Mouse (Mus musculus): ENCODE results near the gene Zfp189. TPM values are rescaled to one million over a fixed set of nuclear protein-coding genes. Genes with fewer than 3 reads are reported as not detected.

Gene Zfp189
- polyA plus RNA-seq, 1 experiment from 2014 or later, result 2.1 TPM

DNA sequence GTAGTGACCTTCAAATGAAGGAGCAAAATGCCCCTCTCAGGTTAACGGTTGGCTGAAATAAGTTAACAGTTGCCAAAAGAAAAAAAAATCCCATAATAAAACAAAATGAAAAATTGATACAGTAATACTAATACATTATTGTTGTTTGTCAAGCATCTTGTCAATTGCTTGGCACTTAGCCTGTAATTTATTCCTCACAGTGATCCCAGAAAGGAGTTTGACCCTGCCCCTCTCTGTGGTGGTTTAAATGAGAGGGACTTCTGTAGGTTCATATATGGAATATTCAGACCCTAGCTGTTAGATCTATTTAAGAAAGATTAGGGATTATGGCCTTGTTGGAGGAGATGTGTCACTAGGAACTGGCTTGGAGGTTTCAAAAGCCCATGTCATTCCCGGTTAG lies 25.1 kb downstream of the Zfp189 start:
- TF ChIP-seq CTCF (IDR thresholded peaks at IDR 0.05; ENCODE audit: low read depth), result no peak
- TF ChIP-seq EP300 (optimal IDR thresholded peaks at IDR 0.05), result no peak
- ATAC-seq (ENCODE audit: low FRiP score, low TSS enrichment), result no peak
- H3K27ac ChIP-seq (replicated peaks), result no peak overlapping the region
- no peaks in the 10 kb centered on the region for H3K4me1 ChIP-seq (replicated peaks; ENCODE audit: control insufficient read depth, insufficient read depth)
- DNase-seq (ENCODE audit: low spot score), result no peak
- no peaks in the 10 kb centered on the region for H3K27me3 ChIP-seq (ENCODE audit: control insufficient read depth, insufficient read depth, low read length)
- H3K9ac ChIP-seq (ENCODE audit: low read length), result no peak overlapping the region
- WGBS, result 84% methylated on average over 2 of the region's 2 CpGs
- no peak overlapping the region for H3K4me3 ChIP-seq (ENCODE audit: low read depth, low read length)
- H3K36me3 ChIP-seq (ENCODE audit: control insufficient read depth, insufficient read depth, low read length), result no peaks in the 10 kb centered on the region
- H3K9me3 ChIP-seq (ENCODE audit: control insufficient read depth, low read length), result no peaks in the 10 kb centered on the region
- H3K4me2 ChIP-seq (replicated peaks; ENCODE audit: low read depth), result no peak overlapping the region

DNA sequence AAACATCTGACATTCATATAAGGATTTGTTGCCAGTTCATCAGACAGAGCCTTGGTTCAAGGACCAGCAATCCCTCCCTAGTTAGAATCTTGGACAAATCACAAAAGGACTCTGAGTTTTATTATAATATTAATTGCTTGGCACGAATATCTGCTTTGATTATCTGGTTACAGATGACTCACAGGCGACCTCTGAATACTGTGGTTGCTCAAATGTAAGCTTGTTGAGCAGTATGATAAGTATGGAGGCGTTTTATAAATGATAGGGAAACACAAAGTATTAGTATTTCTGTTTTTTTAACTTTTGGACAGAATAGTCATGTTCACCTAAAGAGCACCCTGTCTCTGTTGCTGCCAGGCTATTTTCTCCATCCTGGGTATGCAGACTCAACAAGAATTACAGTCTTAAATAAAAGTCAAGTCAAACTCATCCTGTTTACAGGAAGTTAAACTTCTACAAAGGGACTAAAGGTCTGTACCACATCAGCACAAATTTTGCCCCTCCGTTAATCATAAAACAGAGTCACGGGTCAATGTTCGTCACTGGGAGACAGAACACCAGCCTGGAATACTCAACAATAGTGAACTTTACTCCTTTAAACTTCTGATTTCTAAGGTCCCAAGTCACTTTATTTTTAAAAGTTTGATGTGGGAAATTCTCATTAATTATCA lies 26.0 kb downstream of the Zfp189 start:
- DNase-seq (ENCODE audit: low spot score) (no peak), ATAC-seq (ENCODE audit: low FRiP score, low TSS enrichment) (no peak)
- no peaks in the 10 kb centered on the region for H3K9me3 ChIP-seq (ENCODE audit: control insufficient read depth, low read length)
- TF ChIP-seq CTCF (IDR thresholded peaks at IDR 0.05; ENCODE audit: low read depth) (no peak), EP300 (optimal IDR thresholded peaks at IDR 0.05) (no peak)
- no peaks in the 10 kb centered on the region for H3K36me3 ChIP-seq (ENCODE audit: control insufficient read depth, insufficient read depth, low read length)
- 49% methylated on average over 6 of the region's 6 CpGs for WGBS
- H3K4me1 ChIP-seq (replicated peaks; ENCODE audit: control insufficient read depth, insufficient read depth), result no peaks in the 10 kb centered on the region
- H3K9ac ChIP-seq (ENCODE audit: low read length), result no peak overlapping the region
- no peak overlapping the region for H3K4me2 ChIP-seq (replicated peaks; ENCODE audit: low read depth)
- H3K27me3 ChIP-seq (ENCODE audit: control insufficient read depth, insufficient read depth, low read length), result no peaks in the 10 kb centered on the region
- H3K27ac ChIP-seq (replicated peaks), result no peak overlapping the region
- H3K4me3 ChIP-seq (ENCODE audit: low read depth, low read length), result no peak overlapping the region

DNA sequence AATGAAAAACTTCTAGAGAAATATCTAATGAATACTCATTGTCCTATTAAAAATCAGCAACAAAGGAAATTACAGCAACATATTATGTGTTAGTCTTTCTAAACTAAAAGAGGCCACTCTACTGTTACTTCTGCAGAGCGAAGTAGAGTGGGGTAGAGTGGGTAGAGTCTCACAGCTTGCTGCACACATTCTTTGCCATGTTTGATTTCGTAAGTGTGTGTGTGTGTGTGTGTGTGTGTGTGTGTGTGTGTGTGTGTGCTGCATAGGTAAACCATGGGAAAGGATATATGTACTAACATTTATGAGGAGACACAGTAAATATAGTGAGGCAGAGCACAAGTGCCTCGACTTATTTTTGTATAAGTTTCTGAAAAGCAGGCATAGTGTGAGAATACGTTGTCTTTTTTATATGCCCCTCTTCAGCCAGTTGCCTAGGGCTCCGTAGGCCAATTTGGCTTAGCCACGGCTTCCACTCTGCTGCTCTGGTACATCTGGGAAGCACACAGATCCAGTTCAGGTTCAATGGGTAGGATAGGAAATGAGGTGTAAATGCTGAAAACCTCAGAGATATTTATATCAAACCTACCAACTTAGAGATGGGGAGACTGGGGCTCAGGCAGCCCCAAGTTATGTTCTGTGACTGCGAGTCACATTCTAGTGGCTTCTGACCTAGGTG lies 26.7 kb downstream of the Zfp189 start:
- H3K4me1 ChIP-seq (replicated peaks; ENCODE audit: control insufficient read depth, insufficient read depth), result no peaks in the 10 kb centered on the region
- TF ChIP-seq EP300 (optimal IDR thresholded peaks at IDR 0.05) (no peak), CTCF (IDR thresholded peaks at IDR 0.05; ENCODE audit: low read depth) (no peak)
- no peak overlapping the region for H3K9ac ChIP-seq (ENCODE audit: low read length)
- no peak overlapping the region for H3K4me3 ChIP-seq (ENCODE audit: low read depth, low read length)
- no peaks in the 10 kb centered on the region for H3K27me3 ChIP-seq (ENCODE audit: control insufficient read depth, insufficient read depth, low read length)
- DNase-seq (ENCODE audit: low spot score), result no peak
- H3K9me3 ChIP-seq (ENCODE audit: control insufficient read depth, low read length), result no peaks in the 10 kb centered on the region
- ATAC-seq (ENCODE audit: low FRiP score, low TSS enrichment), result no peak
- no peak overlapping the region for H3K4me2 ChIP-seq (replicated peaks; ENCODE audit: low read depth)
- no peaks in the 10 kb centered on the region for H3K36me3 ChIP-seq (ENCODE audit: control insufficient read depth, insufficient read depth, low read length)
- 83% methylated on average over 7 of the region's 7 CpGs for WGBS
- H3K27ac ChIP-seq (replicated peaks), result no peak overlapping the region

DNA sequence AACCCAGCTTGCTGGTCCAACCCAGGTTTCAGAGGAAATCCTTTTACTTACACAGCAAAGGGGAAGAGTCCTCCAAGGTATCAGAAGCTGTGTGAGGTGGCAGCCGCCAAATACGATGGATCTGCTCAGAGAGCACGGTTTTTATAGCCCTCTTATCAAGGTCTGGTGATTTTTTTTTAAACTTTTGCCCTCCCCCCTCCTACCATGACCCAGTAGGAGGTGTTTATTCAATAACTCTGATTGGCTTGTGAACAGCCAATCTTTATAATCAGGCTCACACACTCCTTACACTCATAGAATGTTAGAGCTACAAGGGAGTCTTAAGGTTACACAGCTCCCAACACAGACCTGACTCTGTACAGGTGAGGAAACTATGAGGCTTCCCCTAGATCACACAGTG lies 28.4 kb downstream of the Zfp189 start, which contains the start of gene Aldob:
Aldob (minus strand) TSS at position 164 of the 400 bp plus-strand sequence.
- Histone ChIP-seq H3K9me3 (ENCODE audit: control insufficient read depth, low read length) (no peaks in the 10 kb centered on the region), H3K27ac (replicated peaks) (no peak within 1 kb of the TSS), H3K4me1 (replicated peaks; ENCODE audit: control insufficient read depth, insufficient read depth) (no peaks in the 10 kb centered on the region), H3K4me2 (replicated peaks; ENCODE audit: low read depth) (no peak within 1 kb of the TSS), H3K4me3 (ENCODE audit: low read depth, low read length) (no peak within 1 kb of the TSS), H3K27me3 (ENCODE audit: control insufficient read depth, insufficient read depth, low read length) (no peaks in the 10 kb centered on the region), H3K36me3 (ENCODE audit: control insufficient read depth, insufficient read depth, low read length) (no peaks in the 10 kb centered on the region), H3K9ac (ENCODE audit: low read length) (no peak within 1 kb of the TSS)
- WGBS, result 28% methylated on average over 3 of the region's 3 CpGs
- TF ChIP-seq EP300 (optimal IDR thresholded peaks at IDR 0.05), result no peak
- TF ChIP-seq CTCF (IDR thresholded peaks at IDR 0.05; ENCODE audit: low read depth), result no peak
- DNase-seq (ENCODE audit: low spot score) (no peak), ATAC-seq (ENCODE audit: low FRiP score, low TSS enrichment) (peak; percentile 76)

DNA sequence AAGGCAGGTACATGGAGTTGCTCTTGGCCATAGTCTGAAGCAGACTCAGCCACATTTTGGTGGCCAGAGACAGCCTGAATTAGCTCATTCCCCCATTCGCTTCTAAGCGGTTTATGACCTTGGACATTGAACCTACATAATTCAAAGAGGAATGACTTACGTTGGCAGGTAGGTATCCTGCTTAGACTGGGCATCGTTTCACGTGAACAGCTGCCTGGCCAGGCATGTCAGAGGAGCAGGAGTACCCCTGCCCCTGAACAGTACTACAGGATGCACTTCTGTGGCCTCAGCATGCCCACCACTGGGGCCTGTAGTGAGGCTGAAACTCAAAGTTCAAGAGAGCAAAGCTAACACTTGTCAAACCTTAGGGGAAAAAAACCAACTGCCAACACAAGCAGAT lies 32.4 kb downstream of the Zfp189 start:
- Histone ChIP-seq H3K9me3 (ENCODE audit: control insufficient read depth, low read length) (no peaks in the 10 kb centered on the region), H3K36me3 (ENCODE audit: control insufficient read depth, insufficient read depth, low read length) (no peaks in the 10 kb centered on the region), H3K4me2 (replicated peaks; ENCODE audit: low read depth) (no peak overlapping the region), H3K27ac (replicated peaks) (no peak overlapping the region), H3K4me3 (ENCODE audit: low read depth, low read length) (no peak overlapping the region), H3K9ac (ENCODE audit: low read length) (no peak overlapping the region), H3K4me1 (replicated peaks; ENCODE audit: control insufficient read depth, insufficient read depth) (no peaks in the 10 kb centered on the region), H3K27me3 (ENCODE audit: control insufficient read depth, insufficient read depth, low read length) (no peaks in the 10 kb centered on the region)
- TF ChIP-seq CTCF (IDR thresholded peaks at IDR 0.05; ENCODE audit: low read depth) (no peak), EP300 (optimal IDR thresholded peaks at IDR 0.05) (no peak)
- no peak for ATAC-seq (ENCODE audit: low FRiP score, low TSS enrichment)
- 81% methylated on average over 5 of the region's 5 CpGs for WGBS
- DNase-seq (ENCODE audit: low spot score), result no peak

DNA sequence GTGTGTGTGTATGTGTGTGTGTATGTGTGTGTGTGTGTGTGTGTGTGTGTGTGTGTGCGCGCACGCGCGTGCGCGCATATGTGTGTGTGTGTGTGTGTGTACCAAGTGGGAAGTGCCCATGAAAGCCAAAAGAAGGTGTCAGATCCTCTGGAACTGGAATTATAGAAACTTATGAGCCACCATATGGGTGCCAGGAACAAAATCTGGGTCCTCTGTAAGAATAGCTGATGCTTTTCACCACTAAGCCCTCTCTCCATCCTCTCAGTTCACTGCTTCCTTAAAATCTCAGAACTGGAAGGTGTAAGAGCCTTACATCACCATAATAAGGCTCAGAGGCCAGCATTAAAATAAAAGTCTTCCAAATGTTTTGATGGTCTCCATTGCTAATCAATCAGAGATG lies 36.4 kb downstream of the Zfp189 start:
- no peaks in the 10 kb centered on the region for H3K27me3 ChIP-seq (ENCODE audit: control insufficient read depth, insufficient read depth, low read length)
- no peak for ATAC-seq (ENCODE audit: low FRiP score, low TSS enrichment)
- H3K27ac ChIP-seq (replicated peaks), result no peak overlapping the region
- H3K4me1 ChIP-seq (replicated peaks; ENCODE audit: control insufficient read depth, insufficient read depth), result no peaks in the 10 kb centered on the region
- H3K4me2 ChIP-seq (replicated peaks; ENCODE audit: low read depth), result no peak overlapping the region
- no peak for TF ChIP-seq EP300 (optimal IDR thresholded peaks at IDR 0.05)
- TF ChIP-seq CTCF (IDR thresholded peaks at IDR 0.05; ENCODE audit: low read depth), result no peak
- H3K9me3 ChIP-seq (ENCODE audit: control insufficient read depth, low read length), result no peaks in the 10 kb centered on the region
- DNase-seq (ENCODE audit: low spot score), result no peak
- H3K4me3 ChIP-seq (ENCODE audit: low read depth, low read length), result no peak overlapping the region
- 97% methylated on average over 7 of the region's 7 CpGs for WGBS
- no peaks in the 10 kb centered on the region for H3K36me3 ChIP-seq (ENCODE audit: control insufficient read depth, insufficient read depth, low read length)
- H3K9ac ChIP-seq (ENCODE audit: low read length), result no peak overlapping the region
